In genomic region chr7:45465549-45465948, GRCm38 (mm10) we compare ENCODE assay signal across 8 mouse cellular contexts. TPM values are rescaled to one million over a fixed set of nuclear protein-coding genes. Genes with fewer than 3 reads are reported as not detected.
A peak's percentile ranks its signal among the peaks of the same experiment; 100 is the strongest.
DNase-seq lines count a peak whose midpoint lies in the region; ATAC-seq and TF ChIP-seq lines count a peak whose summit lies in the region.

No protein-coding gene starts in this region.

- H3K79me2 ChIP-seq in MEL (ENCODE audit: control insufficient read depth, insufficient read depth, low read length, poor library complexity), result peaks cover 19% of the 10 kb centered on the region

- TF ChIP-seq POLR2A in MEL (IDR thresholded peaks at IDR 0.05; ENCODE audit: control insufficient read depth in 1 of 2, insufficient read depth in 1 of 2, low read depth in 1 of 2, low read length in 2 of 2, poor library complexity in 1 of 2), result no peak

- no peak for DNase-seq in heart, embryonic 10.5 days (ENCODE audit: low spot score)
- DNase-seq in heart, postnatal 4 days, result no peak
- no peak for DNase-seq in MEL (ENCODE audit: low read depth, low spot score)
- DNase-seq in hindbrain, embryonic 11.5 days (ENCODE audit: low spot score), result no peak
- DNase-seq in liver, embryonic 14.5 days (ENCODE audit: low read depth in 3 of 3, low spot score in 3 of 3), result no peak
- no peak for DNase-seq in urinary bladder, postnatal 36 days (ENCODE audit: low spot score in 2 of 2)
- DNase-seq in cerebellum, adult 9-11 months, result no peak
- no peak for DNase-seq in cerebellum, postnatal 36 days

- no peaks in the 10 kb centered on the region for H3K9me3 ChIP-seq in heart, embryonic 10.5 days
- H3K9me3 ChIP-seq in MEL (replicated peaks; ENCODE audit: insufficient read depth, low read length), result no peaks in the 10 kb centered on the region
- H3K9me3 ChIP-seq in hindbrain, embryonic 11.5 days (ENCODE audit: control insufficient read depth, low read length), result no peaks in the 10 kb centered on the region
- no peaks in the 10 kb centered on the region for H3K9me3 ChIP-seq in liver, embryonic 14.5 days (ENCODE audit: control insufficient read depth, low read length)

- 81% methylated on average over 9 of the region's 9 CpGs for WGBS in heart, embryonic 10.5 days
- 81% methylated on average over 9 of the region's 9 CpGs for WGBS in hindbrain, embryonic 11.5 days
- 68% methylated on average over 9 of the region's 9 CpGs for WGBS in liver, embryonic 14.5 days (ENCODE audit: insufficient replicate concordance)

- peak overlapping the region; percentile 88 for H3K4me2 ChIP-seq in hindbrain, embryonic 11.5 days (replicated peaks; ENCODE audit: low read depth, low read length)
- peak overlapping the region; percentile 83 for H3K4me2 ChIP-seq in liver, embryonic 14.5 days (ENCODE audit: low read depth)

- no peak for ATAC-seq in hindbrain, embryonic 11.5 days (ENCODE audit: low FRiP score)
- ATAC-seq in liver, embryonic 14.5 days (ENCODE audit: insufficient read depth), result no peak

- peaks cover 36% of the 10 kb centered on the region for H3K4me1 ChIP-seq in heart, embryonic 10.5 days
- peaks cover 6 to 25% of the 10 kb centered on the region in 2 experiments for H3K4me1 ChIP-seq in MEL (ENCODE audit: control insufficient read depth in 1 of 2, insufficient read depth in 2 of 2, low read length in 2 of 2)
- peaks cover 7% of the 10 kb centered on the region for H3K4me1 ChIP-seq in hindbrain, embryonic 11.5 days (replicated peaks; ENCODE audit: control insufficient read depth, insufficient read depth, low read length)
- peaks cover 17 to 30% of the 10 kb centered on the region in 2 experiments for H3K4me1 ChIP-seq in liver, embryonic 14.5 days (replicated peaks; ENCODE audit: control insufficient read depth in 2 of 2, insufficient read depth in 2 of 2, low read length in 1 of 2)

- TF ChIP-seq EP300 in MEL (IDR thresholded peaks at IDR 0.05; ENCODE audit: low read depth in 1 of 2, low read length in 2 of 2), result no peak
- TF ChIP-seq EP300 in liver, embryonic 14.5 days (IDR thresholded peaks at IDR 0.05; ENCODE audit: low read depth), result no peak

- H3K27ac ChIP-seq in heart, embryonic 10.5 days, result peak overlapping the region; percentile 96
- no peak overlapping the region for H3K27ac ChIP-seq in MEL (ENCODE audit: control insufficient read depth, low read depth, low read length)
- no peak overlapping the region for H3K27ac ChIP-seq in hindbrain, embryonic 11.5 days (ENCODE audit: low read depth, low read length)
- H3K27ac ChIP-seq in liver, embryonic 14.5 days, result no peak overlapping the region

- H3K9ac ChIP-seq in MEL (ENCODE audit: control insufficient read depth, low read depth, low read length, poor library complexity, severe bottlenecking), result peak overlapping the region; percentile 83
- H3K9ac ChIP-seq in hindbrain, embryonic 11.5 days (ENCODE audit: low read depth, low read length), result peak overlapping the region; percentile 91
- H3K9ac ChIP-seq in liver, embryonic 14.5 days (replicated peaks), result peak overlapping the region; percentile 71

- TF ChIP-seq RAD21 in MEL (IDR thresholded peaks at IDR 0.05; ENCODE audit: low read depth, low read length), result no peak

- no peaks in the 10 kb centered on the region for H3K27me3 ChIP-seq in heart, embryonic 10.5 days (ENCODE audit: insufficient read depth, poor library complexity, severe bottlenecking)
- H3K27me3 ChIP-seq in MEL (ENCODE audit: control insufficient read depth in 1 of 2, insufficient read depth in 2 of 2, low read length in 2 of 2), result no peaks in the 10 kb centered on the region
- H3K27me3 ChIP-seq in hindbrain, embryonic 11.5 days (ENCODE audit: control insufficient read depth, insufficient read depth, low read length), result no peaks in the 10 kb centered on the region
- no peaks in the 10 kb centered on the region for H3K27me3 ChIP-seq in liver, embryonic 14.5 days (ENCODE audit: control insufficient read depth, insufficient read depth, low read length)

- H3K36me3 ChIP-seq in heart, embryonic 10.5 days, result peaks cover 43% of the 10 kb centered on the region
- peaks cover 2 to 18% of the 10 kb centered on the region in 2 experiments; a peak in 3 of 4 replicates for H3K36me3 ChIP-seq in MEL (ENCODE audit: control insufficient read depth in 1 of 2, insufficient read depth in 2 of 2, low read length in 2 of 2)
- peaks cover 9% of the 10 kb centered on the region; the same call in 1 of the 2 replicates for H3K36me3 ChIP-seq in hindbrain, embryonic 11.5 days (ENCODE audit: control insufficient read depth, insufficient read depth, low read length)
- peaks cover 23% of the 10 kb centered on the region for H3K36me3 ChIP-seq in liver, embryonic 14.5 days (replicated peaks; ENCODE audit: control insufficient read depth, insufficient read depth, low read depth)

- no peak; a peak in 1 of 6 replicates for TF ChIP-seq CTCF in MEL (IDR thresholded peaks at IDR 0.05 in 2 of 3, conservative IDR thresholded peaks at IDR 0.05 in 1 of 3; ENCODE audit: control insufficient read depth in 1 of 3, insufficient read depth in 1 of 3, low read depth in 2 of 3, low read length in 3 of 3, poor library complexity in 1 of 3, severe bottlenecking in 1 of 3)
- peak; percentile 47 for TF ChIP-seq CTCF in liver, embryonic 14.5 days (IDR thresholded peaks at IDR 0.05; ENCODE audit: low read depth)

- peak overlapping the region; percentile 95 for H3K4me3 ChIP-seq in heart, embryonic 10.5 days
- peak overlapping the region; percentile 68 to 87 for H3K4me3 ChIP-seq in MEL (ENCODE audit: control insufficient read depth in 1 of 2, insufficient read depth in 1 of 2, low read depth in 2 of 2, low read length in 2 of 2)
- H3K4me3 ChIP-seq in hindbrain, embryonic 11.5 days (ENCODE audit: low read depth, low read length), result peak overlapping the region; percentile 84; the same call in 1 of the 2 replicates
- peak overlapping the region; percentile 62 to 69 for H3K4me3 ChIP-seq in liver, embryonic 14.5 days (ENCODE audit: insufficient read depth in 1 of 2, low read depth in 2 of 2, low read length in 2 of 2)

TF ChIP-seq in MEL, 35 proteins besides CTCF, POLR2A, EP300 and RAD21 (continues in another document):
- TF ChIP-seq GATA1 (IDR thresholded peaks at IDR 0.05; ENCODE audit: low read depth, low read length) (no peak), TCF12 (IDR thresholded peaks at IDR 0.05; ENCODE audit: low read depth, low read length) (no peak), MEF2A (IDR thresholded peaks at IDR 0.05; ENCODE audit: extremely low read depth, insufficient replicate concordance, low read depth, low read length, poor library complexity, severe bottlenecking) (no peak), KAT2A (conservative IDR thresholded peaks at IDR 0.05; ENCODE audit: low read depth, low read length) (no peak)

RNA-seq across cellular contexts. Expression of gene Bax, which starts 1.1 kb away (rescaled TPM):
- polyA plus RNA-seq in heart, embryonic 10.5 days (2016; fragmentation: Nextera tagmentation; extraction: Ambion mirVana), result 187 and 244 TPM in 2 replicates
- 10 to 100 TPM; 48.6 to 50.7 TPM for total RNA-seq in heart, postnatal 4 days (2021)
- total RNA-seq in MEL (2012; rRNA removed), result 105 and 130 TPM in 2 replicates
- polyA plus RNA-seq in MEL (2012; ENCODE audit: insufficient read depth in 1 of 2, insufficient read length in 2 of 2, low read depth in 1 of 2, low replicate concordance in 2 of 2, missing spikeins in 1 of 2), result 100 to 1,000 TPM; 205 to 778 TPM
- 128 and 196 TPM in 2 replicates for polyA plus RNA-seq in hindbrain, embryonic 11.5 days (2014; fragmentation: Nextera tagmentation; extraction: Ambion mirVana)
- 57.9 and 68.5 TPM in 2 replicates for polyA plus RNA-seq in liver, embryonic 14.5 days (2012; rRNA removed)
- 49.7 and 62.4 TPM in 2 replicates for polyA plus RNA-seq in liver, embryonic 14.5 days (2014; fragmentation: Nextera tagmentation; extraction: Ambion mirVana)

RNA-seq across cellular contexts. Expression of gene Ftl1, which starts 5.9 kb away (rescaled TPM):
- polyA plus RNA-seq in heart, embryonic 10.5 days (2016; fragmentation: Nextera tagmentation; extraction: Ambion mirVana), result 4,578 and 4,939 TPM in 2 replicates
- 100 to 1,000 TPM; 302 to 316 TPM for total RNA-seq in heart, postnatal 4 days (2021)
- 1,416 and 1,470 TPM in 2 replicates for total RNA-seq in MEL (2012; rRNA removed)
- 1,000 to 10,000 TPM in 1 of 2 experiments, not detected in 1; 2,290 TPM for polyA plus RNA-seq in MEL (2012; ENCODE audit: insufficient read depth in 1 of 2, insufficient read length in 2 of 2, low read depth in 1 of 2, low replicate concordance in 2 of 2, missing spikeins in 1 of 2)
- polyA plus RNA-seq in hindbrain, embryonic 11.5 days (2014; fragmentation: Nextera tagmentation; extraction: Ambion mirVana), result 5,748 and 5,943 TPM in 2 replicates
- 1,846 and 1,956 TPM in 2 replicates for polyA plus RNA-seq in liver, embryonic 14.5 days (2012; rRNA removed)
- 4,811 and 5,161 TPM in 2 replicates for polyA plus RNA-seq in liver, embryonic 14.5 days (2014; fragmentation: Nextera tagmentation; extraction: Ambion mirVana)

RNA-seq across cellular contexts. Expression of gene Tulp2, which starts 16.1 kb away (rescaled TPM):
- polyA plus RNA-seq in heart, embryonic 10.5 days (2016; fragmentation: Nextera tagmentation; extraction: Ambion mirVana), result 2.6 and 2.9 TPM in 2 replicates
- 1 to 10 TPM in 1 of 2 experiments, not detected in 1; 1.1 TPM for total RNA-seq in heart, postnatal 4 days (2021)
- total RNA-seq in MEL (2012; rRNA removed), result 0.56 and 1.1 TPM in 2 replicates
- 1 to 10 TPM in 1 of 2 experiments, not detected in 1; 1.2 TPM for polyA plus RNA-seq in MEL (2012; ENCODE audit: insufficient read depth in 1 of 2, insufficient read length in 2 of 2, low read depth in 1 of 2, low replicate concordance in 2 of 2, missing spikeins in 1 of 2)
- 0.40 and 0.54 TPM in 2 replicates for polyA plus RNA-seq in hindbrain, embryonic 11.5 days (2014; fragmentation: Nextera tagmentation; extraction: Ambion mirVana)
- 0.06 and 0.13 TPM in 2 replicates for polyA plus RNA-seq in liver, embryonic 14.5 days (2012; rRNA removed)
- polyA plus RNA-seq in liver, embryonic 14.5 days (2014; fragmentation: Nextera tagmentation; extraction: Ambion mirVana), result 0.47 and 0.57 TPM in 2 replicates

RNA-seq across cellular contexts. Expression of gene Gm45808, which starts 21.1 kb away (rescaled TPM):
- polyA plus RNA-seq in heart, embryonic 10.5 days (2016; fragmentation: Nextera tagmentation; extraction: Ambion mirVana), result not detected in 2 replicates
- total RNA-seq in heart, postnatal 4 days (2021), result 1 to 10 TPM; 2.0 to 2.1 TPM
- total RNA-seq in MEL (2012; rRNA removed), result not detected in 2 replicates
- not detected for polyA plus RNA-seq in MEL (2012; ENCODE audit: insufficient read depth in 1 of 2, insufficient read length in 2 of 2, low read depth in 1 of 2, low replicate concordance in 2 of 2, missing spikeins in 1 of 2)
- polyA plus RNA-seq in hindbrain, embryonic 11.5 days (2014; fragmentation: Nextera tagmentation; extraction: Ambion mirVana), result not detected in 2 replicates
- polyA plus RNA-seq in liver, embryonic 14.5 days (2012; rRNA removed), result not detected in 2 replicates
- 0.20 TPM in 1 of 2 replicates, not detected in the other for polyA plus RNA-seq in liver, embryonic 14.5 days (2014; fragmentation: Nextera tagmentation; extraction: Ambion mirVana)

RNA-seq across cellular contexts. Expression of gene Dhdh, which starts 23.1 kb away (rescaled TPM):
- polyA plus RNA-seq in heart, embryonic 10.5 days (2016; fragmentation: Nextera tagmentation; extraction: Ambion mirVana), result 5.8 and 6.1 TPM in 2 replicates
- 1 to 10 TPM; 3.5 to 4.7 TPM for total RNA-seq in heart, postnatal 4 days (2021)
- 0.08 and 0.10 TPM in 2 replicates for total RNA-seq in MEL (2012; rRNA removed)
- polyA plus RNA-seq in MEL (2012; ENCODE audit: insufficient read depth in 1 of 2, insufficient read length in 2 of 2, low read depth in 1 of 2, low replicate concordance in 2 of 2, missing spikeins in 1 of 2), result 1 to 10 TPM in 1 of 2 experiments, not detected in 1; 1.6 TPM
- 2.9 and 4.1 TPM in 2 replicates for polyA plus RNA-seq in hindbrain, embryonic 11.5 days (2014; fragmentation: Nextera tagmentation; extraction: Ambion mirVana)
- 1.5 and 2.2 TPM in 2 replicates for polyA plus RNA-seq in liver, embryonic 14.5 days (2012; rRNA removed)
- 1.6 and 1.8 TPM in 2 replicates for polyA plus RNA-seq in liver, embryonic 14.5 days (2014; fragmentation: Nextera tagmentation; extraction: Ambion mirVana)
